Mouse (Mus musculus): Measurements from ENCODE around the gene Fars2.

Gene Fars2

GRCm38 (mm10) chr13:36518144-36518571 is 400.9 kb downstream of the Fars2 start:
- peak; percentile 13 for DNase-seq (ENCODE audit: low read depth)

GRCm38 (mm10) chr13:36527761-36528160 is 410.5 kb downstream of the Fars2 start:
- no peak for DNase-seq (ENCODE audit: low read depth)

GRCm38 (mm10) chr13:36528223-36528895 is 411.1 kb downstream of the Fars2 start:
- DNase-seq (ENCODE audit: low read depth) = peak; percentile 49

- no peak for DNase-seq (ENCODE audit: low read depth)
Observed at GRCm38 (mm10) chr13:36529467-36530039, 412.3 kb downstream of the Fars2 start.

- no peak for DNase-seq (ENCODE audit: low read depth)
Observed at GRCm38 (mm10) chr13:36530852-36531251, 413.6 kb downstream of the Fars2 start.

GRCm38 (mm10) chr13:36531893-36532292 is 414.7 kb downstream of the Fars2 start:
- DNase-seq (ENCODE audit: low read depth) = no peak

- DNase-seq (ENCODE audit: low read depth) = no peak
Observed at GRCm38 (mm10) chr13:36533071-36533470, 415.9 kb downstream of the Fars2 start.

- DNase-seq (ENCODE audit: low read depth) = no peak
Observed at GRCm38 (mm10) chr13:36533518-36533917, 416.3 kb downstream of the Fars2 start.

- DNase-seq (ENCODE audit: low read depth) = peak; percentile 24
Observed at GRCm38 (mm10) chr13:36533966-36534540, 416.8 kb downstream of the Fars2 start.

GRCm38 (mm10) chr13:36537580-36537979 is 420.4 kb downstream of the Fars2 start:
- no peak for DNase-seq (ENCODE audit: low read depth)

GRCm38 (mm10) chr13:36538385-36538784 is 421.2 kb downstream of the Fars2 start:
- DNase-seq (ENCODE audit: low read depth) = no peak

GRCm38 (mm10) chr13:36540231-36540630 is 423.0 kb downstream of the Fars2 start:
- DNase-seq (ENCODE audit: low read depth) = no peak

GRCm38 (mm10) chr13:36541287-36541780 is 424.1 kb downstream of the Fars2 start:
- DNase-seq (ENCODE audit: low read depth) = peak; percentile 33

GRCm38 (mm10) chr13:36550694-36551093 is 433.5 kb downstream of the Fars2 start:
- no peak for DNase-seq (ENCODE audit: low read depth)

GRCm38 (mm10) chr13:36552522-36553246 is 435.5 kb downstream of the Fars2 start:
- DNase-seq (ENCODE audit: low read depth) = no peak

GRCm38 (mm10) chr13:36553247-36553642 is 436.0 kb downstream of the Fars2 start:
- DNase-seq (ENCODE audit: low read depth) = no peak

- DNase-seq (ENCODE audit: low read depth) = no peak
Observed at GRCm38 (mm10) chr13:36554743-36555142, 437.5 kb downstream of the Fars2 start.

- no peak for DNase-seq (ENCODE audit: low read depth)
Observed at GRCm38 (mm10) chr13:36562447-36563441, 445.5 kb downstream of the Fars2 start.

- no peak for DNase-seq (ENCODE audit: low read depth)
Observed at GRCm38 (mm10) chr13:36564764-36565315, 447.6 kb downstream of the Fars2 start.

GRCm38 (mm10) chr13:36576781-36577180 is 459.6 kb downstream of the Fars2 start:
- DNase-seq (ENCODE audit: low read depth) = no peak

Measured in NIH3T3 (cell line).